17 mouse cellular contexts compared by ENCODE assay signal in the genomic region with DNA sequence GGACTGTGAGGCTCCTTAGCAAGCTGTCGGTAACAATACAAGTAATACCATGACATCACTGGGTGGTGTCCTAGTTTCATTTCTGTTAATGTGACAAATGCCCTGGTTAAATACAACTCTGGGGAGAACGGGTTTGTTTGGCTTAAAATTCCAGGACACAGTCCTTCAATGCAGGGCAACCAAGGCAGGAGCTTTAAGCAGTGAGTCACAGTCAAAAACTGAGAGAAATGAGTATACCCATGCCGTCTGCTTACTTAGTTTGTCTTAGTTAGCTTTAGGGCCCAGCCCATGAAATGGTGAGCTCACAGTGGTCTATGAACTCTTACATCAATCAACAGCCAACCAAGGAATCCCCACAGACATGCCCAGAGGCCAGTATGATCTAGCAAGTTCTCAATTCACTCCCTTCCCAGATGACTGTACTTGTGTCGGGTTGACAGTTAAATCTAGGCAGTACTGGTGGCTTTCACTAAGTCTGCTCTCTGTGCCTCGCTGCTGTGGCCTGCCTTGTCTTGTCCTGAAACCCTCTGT. TPM values are rescaled to one million over a fixed set of nuclear protein-coding genes. Genes with fewer than 3 reads are reported as not detected.
DNase-seq lines count a peak whose midpoint lies in the region; ATAC-seq and TF ChIP-seq lines count a peak whose summit lies in the region.
"Had no signal": no experiment of that assay in that cellular context is flagged by ENCODE, and none has a peak within 500 bp of the region (broad histone marks: within the 10 kb centered on the region; RNA-seq: fewer than 3 reads in every experiment).

No protein-coding gene starts in this region.

- TF ChIP-seq POLR2A in cortical plate, adult 2 months (IDR thresholded peaks at IDR 0.05; ENCODE audit: extremely low read depth, insufficient read depth, low read length): no peak
- no peak for TF ChIP-seq POLR2A in small intestine, adult 2 months (IDR thresholded peaks at IDR 0.05; ENCODE audit: low read depth, low read length)

- H3K4me1 ChIP-seq in embryonic facial prominence, embryonic 12.5 days: peaks cover 24% of the 10 kb centered on the region
- peaks cover 28% of the 10 kb centered on the region for H3K4me1 ChIP-seq in embryonic facial prominence, embryonic 10.5 days
- peaks cover 16% of the 10 kb centered on the region for H3K4me1 ChIP-seq in cortical plate, adult 2 months (ENCODE audit: control insufficient read depth, insufficient read depth, low read length)
- peaks cover 27% of the 10 kb centered on the region for H3K4me1 ChIP-seq in small intestine, adult 2 months (ENCODE audit: control insufficient read depth, insufficient read depth, insufficient read length, low read length)
- peaks cover 21% of the 10 kb centered on the region for H3K4me1 ChIP-seq in hindbrain, embryonic 12.5 days

- H3K27ac ChIP-seq in embryonic facial prominence, embryonic 12.5 days: 0 out of 2 replicates have a peak overlapping the region, but pooled peaks have one; percentile 7
- H3K27ac ChIP-seq in embryonic facial prominence, embryonic 10.5 days (replicated peaks): no peak overlapping the region
- peak overlapping the region; percentile 3; the same call in 1 of the 2 replicates for H3K27ac ChIP-seq in left cerebral cortex, adult 2 months
- 0 out of 2 replicates have a peak overlapping the region, but pooled peaks have one; percentile 10 for H3K27ac ChIP-seq in cortical plate, adult 2 months (ENCODE audit: insufficient read depth, low read length)
- peak overlapping the region; percentile 41 for H3K27ac ChIP-seq in small intestine, adult 2 months (ENCODE audit: insufficient read depth, low read depth, low read length)
- no peak overlapping the region for H3K27ac ChIP-seq in hindbrain, embryonic 12.5 days
- H3K27ac ChIP-seq: forebrain, embryonic 10.5 days; hindbrain, embryonic 14.5 days; liver, embryonic 14.5 days; neural tube, embryonic 15.5 days had no signal

- H3K27me3 ChIP-seq in embryonic facial prominence, embryonic 12.5 days: no peaks in the 10 kb centered on the region
- no peaks in the 10 kb centered on the region for H3K27me3 ChIP-seq in embryonic facial prominence, embryonic 10.5 days (replicated peaks; ENCODE audit: low read depth, poor library complexity, severe bottlenecking)
- no peaks in the 10 kb centered on the region for H3K27me3 ChIP-seq in small intestine, adult 2 months (ENCODE audit: control insufficient read depth, insufficient read depth, low read length)
- no peaks in the 10 kb centered on the region for H3K27me3 ChIP-seq in hindbrain, embryonic 12.5 days
- H3K27me3 ChIP-seq: neural tube, embryonic 15.5 days had no signal

- H3K4me3 ChIP-seq in embryonic facial prominence, embryonic 12.5 days: no peak overlapping the region
- H3K4me3 ChIP-seq in embryonic facial prominence, embryonic 10.5 days: no peak overlapping the region
- no peak overlapping the region for H3K4me3 ChIP-seq in left cerebral cortex, adult 2 months
- no peak overlapping the region for H3K4me3 ChIP-seq in cortical plate, adult 2 months (ENCODE audit: insufficient read depth, low read length)
- no peak overlapping the region for H3K4me3 ChIP-seq in small intestine, adult 2 months (ENCODE audit: low read depth, low read length)
- H3K4me3 ChIP-seq in hindbrain, embryonic 12.5 days: no peak overlapping the region
- H3K4me3 ChIP-seq: forebrain, embryonic 10.5 days; neural tube, embryonic 15.5 days had no signal

- intact Hi-C loops in left cerebral cortex, adult 2 months (cut with DNase I): no loop called here

- TF ChIP-seq CTCF in left cerebral cortex, adult 2 months (IDR thresholded peaks at IDR 0.05): no peak
- TF ChIP-seq CTCF in cortical plate, adult 2 months (IDR thresholded peaks at IDR 0.05; ENCODE audit: extremely low read depth, insufficient read depth, low read length): no peak
- no peak for TF ChIP-seq CTCF in small intestine, adult 2 months (IDR thresholded peaks at IDR 0.05; ENCODE audit: extremely low read depth, insufficient read length, insufficient replicate concordance, low read depth, low read length)

- no peak overlapping the region for H3K9ac ChIP-seq in embryonic facial prominence, embryonic 12.5 days
- no peak overlapping the region for H3K9ac ChIP-seq in hindbrain, embryonic 12.5 days
- H3K9ac ChIP-seq: hindbrain, embryonic 14.5 days; liver, embryonic 14.5 days; neural tube, embryonic 15.5 days had no signal

- no peaks in the 10 kb centered on the region for H3K36me3 ChIP-seq in embryonic facial prominence, embryonic 12.5 days
- no peaks in the 10 kb centered on the region for H3K36me3 ChIP-seq in embryonic facial prominence, embryonic 10.5 days (replicated peaks)
- H3K36me3 ChIP-seq in small intestine, adult 2 months (ENCODE audit: control insufficient read depth, insufficient read depth, low read length): no peaks in the 10 kb centered on the region
- H3K36me3 ChIP-seq in hindbrain, embryonic 12.5 days: no peaks in the 10 kb centered on the region
- H3K36me3 ChIP-seq: forebrain, embryonic 10.5 days; neural tube, embryonic 15.5 days had no signal

- DNase-seq in embryonic facial prominence, embryonic 10.5 days (ENCODE audit: low spot score): no peak
- DNase-seq in left cerebral cortex, adult 2 months (ENCODE audit: extremely low spot score in 1 of 2, low spot score in 2 of 2): no peak
- DNase-seq in left cerebral cortex, adult 8-10 months (ENCODE audit: low spot score in 2 of 2): no peak
- DNase-seq in testis, postnatal 14 days (ENCODE audit: low spot score): no peak
- DNase-seq: gastrocnemius, postnatal 10 days; kidney, postnatal 10 days; right cerebral cortex, postnatal 14 days; thymus, adult 18-20 months had no signal

- no peak for ATAC-seq in embryonic facial prominence, embryonic 12.5 days (ENCODE audit: insufficient number of reproducible peaks, insufficient read depth, low FRiP score, low TSS enrichment)
- no peak for ATAC-seq in hindbrain, embryonic 12.5 days (ENCODE audit: low FRiP score)
- ATAC-seq: midbrain, embryonic 16.5 days had no signal

- H3K9me3 ChIP-seq in embryonic facial prominence, embryonic 12.5 days: no peaks in the 10 kb centered on the region
- no peaks in the 10 kb centered on the region for H3K9me3 ChIP-seq in embryonic facial prominence, embryonic 10.5 days
- H3K9me3 ChIP-seq in hindbrain, embryonic 12.5 days (replicated peaks): no peaks in the 10 kb centered on the region
- H3K9me3 ChIP-seq: forebrain, embryonic 10.5 days; neural tube, embryonic 15.5 days had no signal

- 68% methylated on average over 5 of the region's 5 CpGs for WGBS in embryonic facial prominence, embryonic 12.5 days
- WGBS in embryonic facial prominence, embryonic 10.5 days: 80% methylated on average over 5 of the region's 5 CpGs
- WGBS in small intestine, adult 2 months: 45% methylated on average over 5 of the region's 5 CpGs
- WGBS in hindbrain, embryonic 12.5 days: 85% methylated on average over 5 of the region's 5 CpGs

- H3K4me2 ChIP-seq in embryonic facial prominence, embryonic 12.5 days (replicated peaks): no peak overlapping the region
- H3K4me2 ChIP-seq in hindbrain, embryonic 12.5 days (replicated peaks): no peak overlapping the region
- H3K4me2 ChIP-seq: hindbrain, embryonic 14.5 days; neural tube, embryonic 15.5 days had no signal

RNA-seq across cellular contexts. Expression of a gene that starts 32.4 kb away (rescaled TPM):
- polyA plus RNA-seq in embryonic facial prominence, embryonic 12.5 days (2016; fragmentation: Nextera tagmentation; extraction: Ambion mirVana): 20.4 and 21.5 TPM in 2 replicates
- polyA plus RNA-seq in embryonic facial prominence, embryonic 10.5 days (2016; fragmentation: Nextera tagmentation; extraction: Ambion mirVana): 15.5 and 15.8 TPM in 2 replicates
- total RNA-seq in left cerebral cortex, adult 2 months (2021): 10 to 100 TPM; 65.2 to 69.3 TPM
- total RNA-seq in left cerebral cortex, adult 8-10 months (2022): 10 to 100 TPM; 62.7 to 77.3 (median 68.8) TPM
- 69.2 and 80.3 TPM in 2 replicates for polyA plus RNA-seq in cortical plate, adult 2 months (2012; rRNA removed)
- 8.5 and 19.6 TPM in 2 replicates for polyA plus RNA-seq in small intestine, adult 2 months (2012; rRNA removed)
- polyA plus RNA-seq in hindbrain, embryonic 12.5 days (2016; fragmentation: Nextera tagmentation; extraction: Ambion mirVana): 29.0 and 33.5 TPM in 2 replicates

Comparison
In these comparisons a context has a peak if more than half of its experiments do, and no peak if none do; other contexts are left out.
1. H3K27ac ChIP-seq: peak in embryonic facial prominence, embryonic 12.5 days (single experiment), left cerebral cortex, adult 2 months (single experiment), cortical plate, adult 2 months (single experiment) and small intestine, adult 2 months (single experiment); none in embryonic facial prominence, embryonic 10.5 days (single experiment) and hindbrain, embryonic 12.5 days (single experiment).